Mouse (Mus musculus) midbrain, postnatal 0 days (tissue): ENCODE measurements around the gene Npc2. TPM values are rescaled to one million over a fixed set of nuclear protein-coding genes. Genes with fewer than 3 reads are reported as not detected.
A peak's percentile ranks its signal among the peaks of the same experiment; 100 is the strongest.

ENCODE experiments used
- ATAC-seq: fragments of 200-750 bp; cut with Nextera tagmentation; 2 replicates; pipeline ENCODE4 v1.8.0; 2017; ENCODE audit warnings: moderate number of reproducible peaks, mild to moderate bottlenecking, moderate TSS enrichment, moderate library complexity; ENCODE audit not compliant: low FRiP score
- DNase-seq: peaks from one replicate; pipeline ENCODE4 v3.0.0-alpha.2; 2015; ENCODE audit warnings: low spot score
- H3K27ac ChIP-seq: fragments of 300-500 bp; sonication (generic); 2 replicates; pipeline ENCODE4 v1.5.1; 2014; ENCODE audit warnings: low read depth, mild to moderate bottlenecking, low read length, mixed read lengths
- H3K27me3 ChIP-seq: fragments of 300-500 bp; sonication (generic); 2 replicates; pipeline ENCODE4 v1.6.1; 2014; ENCODE audit warnings: low read length, control low read depth, mixed read lengths; ENCODE audit not compliant: insufficient read depth
- H3K36me3 ChIP-seq: fragments of 300-500 bp; sonication (generic); 2 replicates; pipeline ENCODE4 v1.6.1; 2014; ENCODE audit warnings: low read length, control low read depth, mixed read lengths; ENCODE audit not compliant: insufficient read depth
- H3K4me1 ChIP-seq: fragments of 300-500 bp; sonication (generic); 2 replicates; pipeline ENCODE4 v1.6.1; 2014; ENCODE audit warnings: mild to moderate bottlenecking, control low read depth, antibody characterized with exemption, low read length, mixed read lengths; ENCODE audit not compliant: insufficient read depth
- H3K4me2 ChIP-seq: fragments of 300-500 bp; sonication (generic); 2 replicates; pipeline ENCODE4 v1.6.1; 2014; ENCODE audit warnings: low read depth, mild to moderate bottlenecking, low read length, mixed read lengths; ENCODE audit not compliant: poor library complexity, severe bottlenecking
- H3K4me3 ChIP-seq: fragments of 300-500 bp; sonication (generic); 2 replicates; pipeline ENCODE4 v1.5.1; 2014; ENCODE audit warnings: low read depth, mild to moderate bottlenecking, low read length, moderate library complexity
- H3K9ac ChIP-seq: fragments of 300-500 bp; sonication (generic); replicated peaks from 2 replicates; pipeline ENCODE4 v1.6.1; 2014; ENCODE audit warnings: mild to moderate bottlenecking, low read length, moderate library complexity, mixed read lengths; ENCODE audit not compliant: poor library complexity, severe bottlenecking
- H3K9me3 ChIP-seq: fragments of 300-500 bp; sonication (generic); 2 replicates; pipeline ENCODE4 v1.6.1; 2016; ENCODE audit warnings: low read length, control low read depth
- CTCF ChIP-seq: IDR thresholded peaks from 2 replicates; pipeline ENCODE4 v1.5.1; 2016; ENCODE audit warnings: antibody characterized with exemption, mild to moderate bottlenecking
- WGBS: fragments of 180-500 bp; shearing (Covaris S2); extraction: QIAGEN DNeasy Blood & Tissue Kit; methylation state at CpG from one replicate; pipeline ENCODE4 v1.1.7; 2014; 5-methylcytosine and 5-hydroxymethylcytosine counted together
- polyA plus RNA-seq: library from polyadenylated mRNA; unstranded; fragments of >200 nt; fragmentation: Nextera tagmentation; extraction: Ambion mirVana; gene quantifications from 2 replicates; pipeline ENCODE4 v1.2.1, GENCODE M21; 2015
- total RNA-seq: library from RNA; depleted of rRNA; stranded (reverse); fragments of >200 nt; gene quantifications from 2 replicates; pipeline ENCODE4 v1.2.3, GENCODE M21; 2014

Gene Npc2
- total and polyA plus RNA-seq, 2 experiments from 2014 or later, result 42.5 to 43.9 TPM

GRCm38 (mm10) chr12:84812004-84812403 lies 39.1 kb upstream of the Npc2 start:
- H3K9me3 ChIP-seq, result no peaks in the 10 kb centered on the region
- ATAC-seq (no peak), DNase-seq (no peak)
- 67% methylated on average over 3 of the region's 3 CpGs for WGBS
- no peaks in the 10 kb centered on the region for H3K27me3 ChIP-seq
- H3K36me3 ChIP-seq, result no peaks in the 10 kb centered on the region
- no peak overlapping the region for H3K27ac ChIP-seq
- H3K9ac ChIP-seq, result no peak overlapping the region
- no peaks in the 10 kb centered on the region for H3K4me1 ChIP-seq
- peak; percentile 29; the same call in 1 of the 2 replicates for TF ChIP-seq CTCF
- H3K4me3 ChIP-seq, result no peak overlapping the region
- H3K4me2 ChIP-seq, result no peak overlapping the region

GRCm38 (mm10) chr12:84811510-84811909 lies 38.6 kb upstream of the Npc2 start:
- TF ChIP-seq CTCF, result no peak
- 69% methylated on average over 4 of the region's 4 CpGs for WGBS
- Histone ChIP-seq H3K4me3 (no peak overlapping the region), H3K9me3 (no peaks in the 10 kb centered on the region), H3K27ac (no peak overlapping the region), H3K36me3 (no peaks in the 10 kb centered on the region), H3K4me2 (no peak overlapping the region), H3K4me1 (no peaks in the 10 kb centered on the region), H3K27me3 (no peaks in the 10 kb centered on the region), H3K9ac (no peak overlapping the region)
- ATAC-seq (no peak), DNase-seq (no peak)

- DNase-seq (no peak), ATAC-seq (no peak)
- Histone ChIP-seq H3K4me3 (no peak overlapping the region), H3K36me3 (no peaks in the 10 kb centered on the region), H3K4me2 (no peak overlapping the region), H3K27ac (no peak overlapping the region), H3K9me3 (no peaks in the 10 kb centered on the region), H3K27me3 (no peaks in the 10 kb centered on the region), H3K9ac (no peak overlapping the region), H3K4me1 (no peaks in the 10 kb centered on the region)
- 74% methylated on average over 1 of the region's 1 CpGs for WGBS
- TF ChIP-seq CTCF, result no peak
Observed at GRCm38 (mm10) chr12:84810810-84811209, 37.9 kb upstream of the Npc2 start.

DNA sequence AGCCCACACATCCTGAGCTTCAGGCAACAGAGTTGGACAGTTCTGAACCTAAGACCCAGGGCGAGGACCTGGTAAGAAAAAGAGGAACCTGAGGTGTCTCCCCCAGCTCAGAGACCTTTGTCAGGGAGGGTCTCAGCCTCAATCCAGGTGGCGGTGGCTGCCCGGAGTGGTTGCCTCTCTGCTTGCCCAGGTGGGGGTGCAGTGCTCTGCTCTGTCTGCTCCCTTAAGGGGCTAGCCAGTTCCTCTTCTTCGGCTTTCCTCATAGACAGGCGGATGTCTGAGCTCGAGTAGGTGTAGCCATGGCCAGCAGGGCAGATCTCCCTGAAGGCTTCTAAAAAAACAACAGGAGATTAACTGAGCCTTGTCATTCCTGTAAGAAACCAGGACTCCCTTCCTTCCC lies 36.1 kb upstream of the Npc2 start:
- Histone ChIP-seq H3K4me3 (no peak overlapping the region), H3K4me2 (no peak overlapping the region), H3K27me3 (no peaks in the 10 kb centered on the region), H3K9ac (no peak overlapping the region), H3K27ac (no peak overlapping the region), H3K4me1 (no peaks in the 10 kb centered on the region), H3K9me3 (no peaks in the 10 kb centered on the region), H3K36me3 (no peaks in the 10 kb centered on the region)
- 79% methylated on average over 6 of the region's 6 CpGs for WGBS
- DNase-seq, result no peak
- no peak for ATAC-seq
- no peak for TF ChIP-seq CTCF

- H3K9ac ChIP-seq, result no peak overlapping the region
- no peaks in the 10 kb centered on the region for H3K27me3 ChIP-seq
- H3K4me2 ChIP-seq, result no peak overlapping the region
- DNase-seq (peak; percentile 22), ATAC-seq (no peak)
- no peaks in the 10 kb centered on the region for H3K36me3 ChIP-seq
- H3K27ac ChIP-seq, result no peak overlapping the region
- WGBS, result 78% methylated on average over 13 of the region's 13 CpGs
- no peak overlapping the region for H3K4me3 ChIP-seq
- H3K4me1 ChIP-seq, result no peaks in the 10 kb centered on the region
- TF ChIP-seq CTCF, result no peak
- H3K9me3 ChIP-seq, result no peaks in the 10 kb centered on the region
Observed at GRCm38 (mm10) chr12:84807351-84807750, 34.4 kb upstream of the Npc2 start.

- Histone ChIP-seq H3K4me3 (no peak overlapping the region), H3K4me2 (no peak overlapping the region), H3K9me3 (no peaks in the 10 kb centered on the region), H3K4me1 (no peaks in the 10 kb centered on the region), H3K36me3 (no peaks in the 10 kb centered on the region), H3K9ac (no peak overlapping the region), H3K27me3 (no peaks in the 10 kb centered on the region), H3K27ac (no peak overlapping the region)
- DNase-seq, result no peak
- WGBS, result 70% methylated on average over 5 of the region's 5 CpGs
- TF ChIP-seq CTCF, result no peak
- no peak for ATAC-seq
Observed at GRCm38 (mm10) chr12:84806726-84807125, 33.8 kb upstream of the Npc2 start.
